Mouse (Mus musculus) induced T-regulatory cell, adult 2 months (primary cell): ENCODE data around the gene Plod1.

Experiments
- DNase-seq: peaks from one replicate; pipeline ENCODE4 v3.0.0-alpha.2; 2012; ENCODE audit warnings: low read depth

Gene Plod1

GRCm38 (mm10) chr4:147938148-147939096, 1.9 kb upstream of the Plod1 start:
- DNase-seq: no peak

- no peak for DNase-seq
These were observed 919 bp upstream of the Plod1 start for GRCm38 (mm10) chr4:147937486-147937885.

- DNase-seq: no peak
These were observed 454 bp upstream of the Plod1 start for GRCm38 (mm10) chr4:147937021-147937420.

GRCm38 (mm10) chr4:147935904-147936303, 663 bp downstream of the Plod1 start:
- DNase-seq: no peak

- no peak for DNase-seq
These were observed 2.0 kb downstream of the Plod1 start for GRCm38 (mm10) chr4:147934611-147935010.

GRCm38 (mm10) chr4:147934134-147934533, 2.4 kb downstream of the Plod1 start:
- no peak for DNase-seq

- DNase-seq: no peak
These were observed 5.6 kb downstream of the Plod1 start for GRCm38 (mm10) chr4:147930946-147931345.

- DNase-seq: no peak
These were observed 8.0 kb downstream of the Plod1 start for GRCm38 (mm10) chr4:147928540-147928939.

- no peak for DNase-seq
These were observed 8.4 kb downstream of the Plod1 start for GRCm38 (mm10) chr4:147928136-147928535.

- DNase-seq: no peak
These were observed 8.9 kb downstream of the Plod1 start for GRCm38 (mm10) chr4:147927705-147928104.

GRCm38 (mm10) chr4:147922341-147922740, 14.2 kb downstream of the Plod1 start:
- DNase-seq: no peak

- DNase-seq: no peak
These were observed 15.6 kb downstream of the Plod1 start for GRCm38 (mm10) chr4:147920973-147921372.

GRCm38 (mm10) chr4:147918459-147919121, 18.0 kb downstream of the Plod1 start:
- peak; percentile 66 for DNase-seq

GRCm38 (mm10) chr4:147909486-147909885, 27.1 kb downstream of the Plod1 start:
- no peak for DNase-seq

- no peak for DNase-seq
These were observed 30.3 kb downstream of the Plod1 start for GRCm38 (mm10) chr4:147906230-147906629.

GRCm38 (mm10) chr4:147905090-147905659, 31.4 kb downstream of the Plod1 start:
- no peak for DNase-seq

GRCm38 (mm10) chr4:147904313-147905089, 32.1 kb downstream of the Plod1 start, which contains the start of gene Mfn2:
TSS of gene Mfn2 (minus strand) at chr4:147904704.
- peak; percentile 94 for DNase-seq

GRCm38 (mm10) chr4:147903601-147904000, 33.0 kb downstream of the Plod1 start:
- DNase-seq: no peak

GRCm38 (mm10) chr4:147902906-147903500, 33.6 kb downstream of the Plod1 start:
- DNase-seq: no peak

GRCm38 (mm10) chr4:147900452-147900851, 36.1 kb downstream of the Plod1 start:
- no peak for DNase-seq

- DNase-seq: no peak
These were observed 39.2 kb downstream of the Plod1 start for GRCm38 (mm10) chr4:147897348-147897747.

- no peak for DNase-seq
These were observed 40.2 kb downstream of the Plod1 start for GRCm38 (mm10) chr4:147896411-147896810.
